Mouse (Mus musculus): ENCODE measurements around the gene Myh3.

DNA sequence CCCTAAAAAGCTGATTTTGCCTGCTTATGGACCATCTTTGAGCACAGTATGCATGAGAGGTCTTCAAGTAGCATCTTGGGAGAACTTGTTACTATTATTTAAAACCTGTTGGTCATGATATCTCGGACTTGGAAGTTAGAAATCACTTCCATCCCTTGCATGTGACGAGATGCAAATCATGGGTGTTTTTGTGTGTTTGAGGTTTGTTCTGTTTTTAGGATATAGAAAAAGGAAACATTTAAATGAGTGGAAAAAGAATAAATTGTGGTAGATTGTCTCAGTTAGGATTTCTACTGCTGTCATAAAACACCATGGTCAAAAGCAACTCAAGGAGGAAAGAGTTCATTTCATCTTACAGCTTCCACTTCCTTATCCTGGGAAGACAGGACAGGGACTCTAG lies 57.4 kb downstream of the Myh3 start:
- no peak for TF ChIP-seq CTCF (IDR thresholded peaks at IDR 0.05; ENCODE audit: low read depth)
- TF ChIP-seq EP300 (IDR thresholded peaks at IDR 0.05; ENCODE audit: low read depth): no peak
